Mouse (Mus musculus): ENCODE measurements around the gene Btbd10.

Btbd10 gene

GRCm38 (mm10) chr7:113295077-113295890 is 73.9 kb downstream of the Btbd10 start:
- no peak for DNase-seq (ENCODE audit: low read depth, low spot score)

- DNase-seq (ENCODE audit: low read depth, low spot score) = no peak
Measured at GRCm38 (mm10) chr7:113294598-113294997, 74.6 kb downstream of the Btbd10 start.

- no peak for DNase-seq (ENCODE audit: low read depth, low spot score)
Measured at GRCm38 (mm10) chr7:113292193-113292592, 77.0 kb downstream of the Btbd10 start.

GRCm38 (mm10) chr7:113291741-113292140 is 77.5 kb downstream of the Btbd10 start:
- DNase-seq (ENCODE audit: low read depth, low spot score) = no peak

GRCm38 (mm10) chr7:113289211-113289610 is 80.0 kb downstream of the Btbd10 start:
- no peak for DNase-seq (ENCODE audit: low read depth, low spot score)

GRCm38 (mm10) chr7:113285405-113285804 is 83.8 kb downstream of the Btbd10 start:
- no peak for DNase-seq (ENCODE audit: low read depth, low spot score)

- DNase-seq (ENCODE audit: low read depth, low spot score) = no peak
Measured at GRCm38 (mm10) chr7:113279246-113279645, 89.9 kb downstream of the Btbd10 start.

DNA sequence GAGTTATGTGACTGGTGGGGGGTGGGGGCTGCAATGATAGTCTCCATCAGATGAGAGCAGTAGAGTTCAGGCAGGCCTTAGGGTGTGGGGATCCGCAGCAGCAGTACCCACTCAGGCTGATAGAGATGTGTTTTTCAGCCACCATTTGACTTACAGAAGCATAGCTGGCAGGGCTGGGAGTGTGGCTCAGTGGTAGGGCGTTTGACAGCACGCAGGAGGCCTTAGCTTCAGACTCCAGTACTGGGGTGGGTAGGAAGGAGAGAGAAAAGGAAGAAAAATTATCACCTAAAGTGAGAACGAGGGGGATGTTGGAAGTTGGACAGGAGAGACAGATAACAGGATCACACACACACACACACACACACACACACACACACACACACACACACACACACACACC is 90.7 kb downstream of the Btbd10 start:
- DNase-seq (ENCODE audit: low read depth, low spot score) = no peak

GRCm38 (mm10) chr7:113277245-113277644 is 91.9 kb downstream of the Btbd10 start:
- no peak for DNase-seq (ENCODE audit: low read depth, low spot score)

- DNase-seq (ENCODE audit: low read depth, low spot score) = no peak
Measured at GRCm38 (mm10) chr7:113272338-113272997, 96.7 kb downstream of the Btbd10 start.

DNA sequence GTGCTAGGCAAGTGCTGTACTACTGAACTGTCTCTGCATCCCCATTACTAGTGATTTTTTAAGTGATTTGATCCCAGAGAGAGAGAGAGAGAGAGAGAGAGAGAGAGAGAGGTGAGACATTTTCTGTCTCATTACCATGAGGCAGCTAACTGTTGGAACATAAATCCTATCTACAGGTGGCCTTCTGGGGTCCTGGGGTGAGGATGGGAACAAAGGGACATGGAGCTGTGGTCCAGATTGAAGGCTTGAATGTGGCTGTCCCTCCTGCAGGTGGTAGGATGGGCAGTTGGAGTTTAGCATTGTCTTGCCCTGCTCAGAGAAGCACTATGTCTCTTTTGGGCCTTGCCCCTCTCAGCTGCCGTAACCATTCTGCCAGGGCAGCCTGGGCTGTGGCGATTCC is 98.2 kb downstream of the Btbd10 start:
- DNase-seq (ENCODE audit: low read depth, low spot score) = no peak

DNA sequence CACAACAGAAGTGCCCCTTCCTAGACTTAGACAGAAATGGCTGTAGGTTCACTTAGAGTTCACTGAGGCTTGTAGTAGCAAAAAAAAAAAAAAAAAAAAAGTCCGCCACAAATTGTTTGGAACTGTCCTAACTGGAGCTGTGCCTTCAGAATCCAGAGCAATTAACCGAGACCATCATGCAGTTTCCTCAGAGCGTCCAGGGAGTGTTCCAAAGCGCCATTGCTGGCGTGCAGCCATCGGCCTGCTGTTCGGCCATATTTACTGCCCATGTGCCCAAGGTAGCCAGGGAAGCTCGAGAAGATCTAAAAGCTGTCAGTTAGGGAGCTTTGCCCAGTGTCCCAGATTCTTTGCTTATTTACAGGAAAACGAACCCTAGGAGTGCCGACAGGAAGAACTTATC is 98.6 kb downstream of the Btbd10 start:
- no peak for DNase-seq (ENCODE audit: low read depth, low spot score)

DNA sequence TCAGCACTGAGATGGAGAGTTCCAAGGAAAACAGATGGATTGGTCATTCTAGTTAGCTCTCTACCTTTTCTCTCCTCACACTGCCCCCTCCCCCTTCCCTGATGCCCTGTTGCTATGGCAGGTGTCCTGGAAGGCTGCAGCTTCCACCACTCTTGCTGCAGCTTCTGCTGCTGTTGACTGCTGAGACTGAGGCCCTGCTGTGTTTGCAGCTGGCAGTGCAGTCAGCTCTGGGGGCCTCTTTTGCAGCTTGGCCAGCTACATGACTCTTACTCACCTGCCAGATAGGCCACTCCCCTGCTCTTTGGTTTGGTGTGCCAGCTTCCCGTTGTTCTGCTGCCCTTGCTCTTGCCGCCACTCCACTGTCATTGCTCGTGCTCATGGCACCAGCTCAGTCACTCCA is 99.3 kb downstream of the Btbd10 start:
- no peak for DNase-seq (ENCODE audit: low read depth, low spot score)

DNA sequence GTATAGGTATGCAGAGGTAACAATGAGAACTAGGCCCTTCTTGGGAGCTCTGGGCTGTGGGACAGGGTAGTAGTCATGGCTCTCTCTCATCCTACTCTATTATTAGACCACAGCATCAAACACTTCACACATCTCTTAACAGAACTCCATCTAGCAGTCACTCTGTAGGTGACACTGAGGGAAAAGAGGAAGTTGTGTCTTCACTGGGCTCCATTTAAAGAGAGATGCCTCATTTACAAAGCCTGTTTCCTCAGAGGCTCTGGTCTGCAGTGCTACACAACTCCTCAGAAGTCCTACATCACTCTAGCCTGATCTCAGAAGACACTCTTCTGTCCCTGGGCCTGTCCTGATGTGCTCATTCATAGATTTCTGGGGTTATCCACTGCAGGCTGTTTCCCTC is 100.1 kb downstream of the Btbd10 start:
- no peak for DNase-seq (ENCODE audit: low read depth, low spot score)

DNA sequence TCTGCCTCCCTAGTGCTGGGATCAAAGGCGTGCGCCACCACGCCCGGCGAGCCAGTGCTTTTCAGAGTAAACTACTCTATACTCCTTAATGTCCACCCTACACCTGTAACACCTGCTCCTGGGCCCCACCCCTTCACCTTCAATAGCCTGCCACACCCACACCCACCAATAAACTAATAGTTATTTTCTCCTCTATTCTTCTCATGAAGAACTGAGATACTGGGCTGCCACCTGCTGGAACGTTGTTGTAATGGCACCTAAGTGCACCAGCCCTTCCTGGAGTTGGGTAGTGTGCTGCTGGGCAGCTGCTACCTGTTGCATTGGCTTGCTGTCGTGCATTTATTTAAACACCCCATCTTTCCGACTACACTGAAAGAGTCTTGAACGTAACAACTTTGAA is 100.9 kb downstream of the Btbd10 start:
- peak; percentile 75 for DNase-seq (ENCODE audit: low read depth, low spot score)

All from 3T3-L1 (cell line).